Mouse (Mus musculus): Measurements from ENCODE around the gene Wwox.
A peak's percentile ranks its signal among the peaks of the same experiment; 100 is the strongest.

Wwox gene

DNA sequence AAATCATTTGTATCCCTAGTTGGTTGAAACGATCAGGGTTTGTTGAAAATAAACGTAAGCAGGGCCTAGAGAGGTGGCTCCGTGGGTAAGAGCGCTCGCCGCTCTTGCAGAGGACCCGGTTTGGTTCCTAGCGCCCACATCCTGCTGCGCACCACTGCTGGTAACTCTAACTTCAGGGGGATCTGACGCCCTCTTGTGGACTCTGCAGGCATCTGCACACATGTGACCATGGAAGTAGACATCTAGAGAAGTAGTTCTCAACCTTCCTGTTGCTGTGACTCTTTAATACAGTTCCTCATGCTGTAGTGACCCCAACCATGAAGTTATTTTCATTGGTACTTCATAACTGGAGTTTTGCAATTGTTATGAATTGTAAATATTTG is 29.7 kb downstream of the Wwox start:
- no peak for DNase-seq

DNA sequence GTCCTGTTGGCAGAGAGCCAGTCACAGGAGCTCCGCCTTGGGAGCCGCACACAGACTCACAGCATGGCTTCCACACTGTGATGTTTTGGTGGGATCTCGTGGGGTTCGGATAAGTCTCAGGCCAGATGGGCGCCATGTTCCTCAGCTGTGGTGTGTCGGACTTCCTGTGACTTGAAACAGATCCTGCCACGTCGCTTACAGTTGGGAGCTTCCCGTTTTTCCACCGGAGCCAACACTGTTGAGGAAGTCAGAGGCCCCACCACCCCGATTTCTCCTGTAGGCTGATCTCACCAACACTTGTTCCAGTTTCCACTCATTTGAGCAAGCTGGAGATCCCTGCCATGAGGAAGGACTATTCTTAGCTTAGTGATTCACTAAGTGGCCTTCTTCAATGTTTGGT is 34.1 kb downstream of the Wwox start:
- DNase-seq, result no peak

DNA sequence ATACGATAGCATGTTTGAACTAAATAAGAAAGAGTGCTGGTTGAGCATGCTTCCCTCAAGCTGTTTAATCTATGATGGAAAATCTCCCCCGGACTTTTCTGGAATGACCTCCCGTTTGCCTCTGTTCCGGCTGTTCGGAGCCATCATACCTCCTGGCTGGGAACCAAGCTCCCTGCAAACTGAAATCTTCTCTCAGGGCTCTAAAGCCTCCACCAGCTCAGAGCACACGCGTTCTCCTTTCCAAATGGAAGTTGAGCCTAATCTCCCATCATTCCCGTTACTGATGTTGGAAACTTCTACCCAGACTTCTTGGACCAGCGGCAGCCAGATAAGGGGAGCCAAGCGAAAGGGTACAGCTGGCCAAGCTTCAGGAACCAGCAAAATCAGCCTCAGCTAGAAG is 37.5 kb downstream of the Wwox start:
- no peak for DNase-seq

DNA sequence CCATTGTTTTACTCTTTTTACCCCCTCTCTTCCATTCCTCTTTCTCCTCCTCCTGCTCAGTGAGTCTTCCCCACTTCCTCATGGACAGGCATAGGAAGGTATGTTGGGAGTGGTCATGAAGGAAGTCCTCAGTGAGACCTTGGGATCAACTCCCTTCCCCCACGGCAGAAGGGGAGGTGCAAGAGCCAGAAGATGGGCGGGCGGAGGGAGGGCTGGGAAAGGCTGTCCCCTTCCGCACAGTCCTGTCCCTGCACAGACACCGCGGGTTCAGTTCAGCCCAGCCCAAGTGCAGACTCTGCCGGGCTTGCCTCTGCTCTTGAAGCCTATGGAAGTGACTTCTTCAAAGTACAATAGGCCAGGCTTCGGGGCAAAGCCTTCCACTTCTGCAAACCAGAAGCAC is 38.3 kb downstream of the Wwox start:
- DNase-seq, result no peak

DNA sequence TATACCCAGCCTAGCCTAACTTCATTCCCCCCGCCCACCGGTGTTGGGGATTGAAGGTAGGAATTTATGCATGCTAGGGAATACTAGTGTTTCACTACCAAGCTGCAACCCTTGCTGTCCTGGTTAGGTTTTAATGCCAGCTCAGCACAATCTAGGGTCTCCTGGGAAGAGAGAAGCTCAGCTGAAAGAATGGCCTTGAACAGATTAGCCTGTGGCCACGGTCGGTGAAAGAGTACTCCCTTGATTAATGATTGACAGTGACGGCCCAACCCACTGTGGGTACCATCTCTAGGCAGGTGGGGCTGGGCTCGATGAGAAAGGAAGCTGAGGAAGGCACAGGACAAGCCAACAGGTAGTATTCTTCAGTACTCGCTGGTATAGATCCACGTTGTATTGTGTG is 40.3 kb downstream of the Wwox start:
- no peak for DNase-seq

DNA sequence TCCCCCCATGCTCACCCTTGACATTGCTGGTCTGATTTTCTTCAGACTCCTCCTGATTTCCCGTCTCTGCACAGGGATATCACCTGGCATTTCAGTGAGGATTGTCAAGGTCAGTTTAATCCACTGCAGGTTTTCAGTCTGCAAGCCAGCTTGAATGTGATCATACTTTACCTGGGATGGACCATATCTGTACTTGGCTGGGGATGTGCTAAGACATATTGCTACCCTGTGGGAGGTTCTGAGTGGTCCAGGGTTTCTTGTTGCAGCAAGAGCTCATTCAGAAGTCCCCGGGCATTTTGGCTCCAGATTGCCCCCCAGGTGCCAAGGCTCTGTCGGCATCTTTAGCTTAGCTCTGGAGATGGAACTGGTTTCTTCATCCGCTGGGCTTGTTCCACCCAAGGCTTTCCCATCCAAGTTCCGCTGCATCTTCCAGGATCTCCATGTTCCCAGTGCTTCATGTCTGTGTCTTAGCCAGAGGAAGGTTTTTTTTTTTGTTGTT is 52.3 kb downstream of the Wwox start:
- no peak for DNase-seq

DNA sequence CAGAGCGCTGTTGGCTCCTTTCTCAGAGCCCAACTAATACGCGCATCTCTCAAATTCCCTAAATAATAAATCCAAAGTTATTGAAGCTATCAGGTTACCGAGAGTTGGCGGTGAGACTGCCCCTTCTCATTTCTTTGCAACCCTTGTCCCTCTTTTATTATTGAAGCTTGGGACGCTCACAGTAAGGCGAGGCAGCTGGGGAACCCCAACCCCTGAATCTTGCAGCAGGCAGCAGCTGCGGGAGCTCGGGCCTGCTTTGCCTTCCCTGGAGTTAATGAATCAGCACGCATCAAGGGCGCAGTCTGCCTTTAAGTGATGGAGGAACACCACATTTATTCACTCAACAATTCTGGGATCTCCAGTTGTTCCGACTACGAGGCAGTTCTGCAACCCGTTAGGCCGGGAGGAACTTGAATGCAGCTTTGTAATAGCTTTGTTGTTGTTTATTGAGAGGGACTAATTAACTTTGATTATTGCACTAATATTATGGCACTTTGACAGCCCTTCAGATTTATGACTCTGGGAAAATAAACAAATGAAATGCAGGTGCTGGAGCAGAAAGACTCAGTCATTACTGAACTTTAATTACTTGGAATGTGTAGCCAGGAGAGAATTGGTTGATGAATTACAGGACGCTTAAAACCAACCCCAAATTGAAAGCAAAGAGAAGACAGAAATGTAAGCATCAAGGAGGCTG is 60.1 kb downstream of the Wwox start:
- no peak for DNase-seq

DNA sequence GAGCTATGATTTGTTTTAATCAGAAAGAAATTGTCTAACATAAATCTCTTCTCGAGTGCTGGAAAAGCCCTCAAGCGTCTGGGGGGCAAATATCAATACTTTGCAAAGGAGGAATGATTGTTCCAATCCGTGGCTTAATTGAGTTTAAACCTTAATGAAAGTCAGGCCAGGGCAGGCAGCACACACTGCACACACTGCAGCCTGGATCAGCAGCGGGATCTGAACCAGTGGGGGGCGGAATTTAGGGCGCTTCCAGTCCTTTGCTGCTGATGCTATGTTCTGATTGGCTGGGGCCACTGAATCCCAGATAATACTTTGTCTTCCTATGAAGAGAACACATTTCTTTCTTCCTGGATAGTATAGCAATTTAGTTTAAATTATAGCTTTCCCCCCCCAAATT is 62.5 kb downstream of the Wwox start:
- no peak for DNase-seq

DNA sequence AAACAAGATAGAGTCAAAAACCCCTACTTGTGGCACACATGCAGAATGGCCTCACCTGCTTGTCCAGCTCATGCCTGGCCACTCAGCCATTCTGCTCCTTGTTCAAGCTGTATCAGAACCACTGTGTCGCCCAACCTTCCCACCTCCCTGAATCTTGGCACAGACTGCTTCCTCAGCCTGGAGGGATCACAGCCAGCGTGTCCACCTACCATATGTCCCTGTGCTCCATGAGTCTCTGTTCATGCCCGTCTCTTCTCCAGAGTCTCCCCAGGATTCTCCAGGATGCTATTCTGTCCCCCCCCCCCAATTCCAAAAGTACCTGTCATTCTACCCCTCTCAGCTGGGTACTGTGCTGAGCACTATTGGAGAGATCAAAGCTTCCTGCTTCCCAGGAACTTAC is 63.7 kb downstream of the Wwox start:
- no peak for DNase-seq

DNA sequence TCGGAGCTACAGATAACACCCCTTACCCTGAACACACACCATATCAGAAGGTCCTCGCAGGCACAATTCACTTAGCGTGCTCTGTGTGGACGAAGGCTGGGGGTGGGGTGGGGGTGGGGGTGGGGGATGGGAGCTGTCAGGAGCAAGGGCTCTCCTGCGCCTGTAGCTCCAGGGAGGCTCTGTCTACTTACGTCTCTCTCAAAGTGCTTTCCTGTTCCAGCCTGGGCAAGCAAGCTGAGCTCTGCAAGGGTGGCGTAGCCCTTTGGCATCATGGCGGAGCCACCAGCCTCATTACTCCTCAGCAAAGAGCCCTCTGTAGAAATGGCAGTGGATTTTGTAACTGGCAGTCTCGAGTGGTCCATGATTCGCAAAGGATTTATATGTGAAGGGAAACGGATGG is 65.4 kb downstream of the Wwox start:
- DNase-seq, result no peak

DNA sequence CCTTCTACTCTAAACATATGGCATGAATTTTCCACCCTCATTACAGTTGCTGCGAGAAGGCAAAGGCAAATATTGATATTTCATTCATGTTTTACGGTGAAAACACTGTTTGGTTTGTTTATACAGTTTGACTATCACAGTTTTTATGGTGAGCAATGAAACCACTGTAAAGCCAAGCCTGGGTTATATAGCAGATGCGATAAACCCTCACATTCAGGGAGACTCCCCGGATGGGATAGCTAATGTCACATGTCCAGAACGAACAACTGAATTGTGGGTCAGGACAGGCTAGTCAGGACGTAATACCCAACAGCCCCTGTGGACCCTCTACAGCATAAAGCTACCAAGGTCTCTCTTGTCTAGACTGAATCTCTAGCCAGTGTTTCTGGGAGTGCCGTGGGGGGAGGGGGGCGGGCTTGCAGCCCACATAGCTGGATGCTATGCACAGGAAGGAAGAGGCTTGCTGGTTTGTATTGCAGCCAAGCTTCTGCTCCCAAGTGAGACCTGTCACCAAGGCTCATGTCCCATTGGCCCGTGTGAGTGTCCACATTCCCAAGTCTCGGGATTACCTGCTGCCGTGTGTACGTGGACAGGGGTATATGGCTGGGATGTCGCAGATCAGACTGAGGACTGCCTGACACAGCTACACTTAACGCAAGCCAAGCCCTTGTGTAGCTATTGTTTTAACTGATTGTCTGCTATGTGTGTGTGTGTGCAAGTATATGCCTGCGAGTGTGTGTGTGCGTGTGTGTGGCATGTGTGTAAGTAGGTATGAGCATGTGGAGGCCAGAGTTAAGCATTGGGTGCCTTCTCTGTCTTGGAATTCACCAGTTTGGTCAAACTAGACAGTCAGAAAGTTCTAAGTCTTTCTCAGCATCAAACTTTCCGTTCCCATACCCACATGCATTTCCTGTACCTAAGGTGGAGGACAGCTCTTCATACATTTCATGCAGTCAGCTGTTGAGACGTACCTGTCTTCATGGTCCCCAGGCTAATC is 66.2 kb downstream of the Wwox start:
- no peak for DNase-seq

DNA sequence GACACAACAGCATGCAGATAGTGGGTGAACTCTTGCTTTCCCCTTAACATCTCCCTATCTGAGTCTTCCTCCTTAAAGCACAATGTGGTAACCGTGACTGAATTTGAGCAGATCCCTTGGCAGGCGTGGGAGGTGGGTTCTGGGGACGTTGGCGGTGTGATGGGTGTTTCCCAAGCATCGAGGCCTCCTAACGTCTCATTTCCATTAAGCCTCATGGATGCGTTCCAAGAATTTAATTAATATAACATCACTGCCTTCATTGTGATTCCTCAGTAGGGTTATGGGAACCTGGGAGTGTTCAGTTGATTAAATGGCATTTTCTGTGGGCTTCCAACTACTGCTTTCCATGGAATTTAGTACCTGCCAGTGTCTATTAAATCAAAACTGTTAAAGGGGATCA is 67.9 kb downstream of the Wwox start:
- no peak for DNase-seq

DNA sequence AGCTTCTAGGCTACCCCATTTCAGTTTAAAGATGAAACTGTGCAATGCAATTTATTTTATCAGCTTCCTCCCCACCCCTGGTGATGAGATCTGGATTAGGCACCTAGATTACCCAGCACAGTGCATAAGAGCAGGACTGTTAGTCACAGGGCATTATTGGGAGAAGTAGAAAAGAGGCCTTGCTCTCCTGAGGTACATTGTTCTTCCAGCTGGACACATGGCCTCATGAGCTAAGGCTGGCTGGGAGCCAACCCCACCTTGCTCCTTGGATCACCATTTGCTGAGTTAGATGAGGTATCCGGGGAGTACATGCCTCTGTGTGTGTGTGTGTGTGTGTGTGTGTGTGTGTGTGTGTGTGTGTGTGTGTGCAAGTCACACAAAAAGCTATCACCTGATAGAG is 70.8 kb downstream of the Wwox start:
- DNase-seq, result no peak

DNA sequence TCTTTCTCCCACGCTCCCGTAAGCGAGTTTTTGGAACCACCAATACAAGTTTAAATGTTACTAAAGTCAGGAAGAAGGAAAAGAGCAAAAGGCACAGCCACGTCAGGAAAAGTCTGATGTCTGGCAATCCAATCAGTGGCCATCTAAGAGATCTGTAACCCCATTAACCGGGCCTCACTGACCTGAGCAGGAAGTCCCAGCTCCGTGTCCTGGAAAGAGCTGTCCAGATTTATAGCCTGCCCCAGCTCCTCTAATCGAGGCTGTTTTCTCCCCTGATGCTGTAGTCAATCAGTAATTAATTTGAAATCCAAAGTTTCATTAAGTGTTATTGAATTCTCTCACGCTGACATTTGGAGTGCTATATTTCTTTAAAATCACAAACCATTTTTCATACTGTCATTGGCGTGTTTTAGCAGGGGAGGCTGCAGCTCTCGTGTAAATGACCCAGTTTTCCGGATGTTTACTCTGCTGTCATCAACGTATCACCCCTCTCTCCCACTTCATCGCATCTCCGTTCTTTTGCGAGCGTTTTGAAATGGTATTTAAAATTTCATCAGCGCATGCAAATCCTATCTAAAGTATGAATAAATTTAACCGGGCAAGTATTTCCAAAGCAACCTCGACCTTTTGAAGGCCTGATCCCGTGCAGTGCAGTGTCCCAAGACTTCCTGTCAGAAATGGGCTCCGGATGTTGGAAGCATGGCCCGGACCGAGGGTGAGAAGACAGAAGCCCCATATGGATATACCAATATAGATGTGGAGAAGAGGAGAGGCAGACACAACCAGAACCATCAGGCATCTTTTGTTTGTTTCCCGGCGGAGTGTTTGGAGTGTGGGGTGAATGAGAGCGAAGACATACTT is 72.8 kb downstream of the Wwox start:
- DNase-seq, result no peak

DNA sequence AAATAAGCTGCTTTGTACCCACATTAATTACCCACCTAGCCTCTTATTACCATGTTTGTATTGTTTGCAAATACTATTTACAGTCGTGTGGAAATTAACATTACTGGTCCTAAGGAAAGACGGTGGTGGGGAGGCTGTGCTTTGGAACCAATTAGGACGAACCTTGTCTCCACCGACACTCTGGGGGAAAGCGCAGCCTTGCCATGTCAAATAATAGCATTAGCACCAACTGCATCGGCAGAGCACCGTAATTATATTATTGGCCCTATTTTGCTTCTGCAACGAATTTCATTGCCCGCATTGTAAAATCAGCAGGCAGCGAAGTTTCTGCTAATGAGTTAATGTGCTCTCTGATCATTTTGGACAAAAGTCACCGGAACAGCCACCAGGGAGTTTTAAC is 75.2 kb downstream of the Wwox start:
- no peak for DNase-seq

DNA sequence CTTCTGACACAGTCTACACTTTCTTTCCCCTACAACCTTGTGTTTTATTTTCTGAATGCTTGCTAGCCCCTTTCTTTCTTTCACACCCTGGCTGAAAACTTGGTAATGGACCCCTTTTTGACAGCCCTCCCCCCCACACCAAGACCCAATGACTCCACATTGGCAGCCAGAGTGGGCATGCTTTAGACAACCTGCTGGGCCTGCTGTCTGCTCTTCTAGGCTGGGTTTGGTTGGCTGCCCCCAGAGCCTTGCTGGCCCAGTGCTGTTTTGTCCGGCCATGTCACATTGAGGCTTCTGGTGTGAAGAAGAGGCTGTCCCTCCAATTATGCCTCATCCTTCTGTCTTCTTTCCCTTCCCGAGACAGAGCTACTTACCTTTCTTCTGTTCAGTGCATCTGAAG is 83.6 kb downstream of the Wwox start:
- no peak for DNase-seq

DNA sequence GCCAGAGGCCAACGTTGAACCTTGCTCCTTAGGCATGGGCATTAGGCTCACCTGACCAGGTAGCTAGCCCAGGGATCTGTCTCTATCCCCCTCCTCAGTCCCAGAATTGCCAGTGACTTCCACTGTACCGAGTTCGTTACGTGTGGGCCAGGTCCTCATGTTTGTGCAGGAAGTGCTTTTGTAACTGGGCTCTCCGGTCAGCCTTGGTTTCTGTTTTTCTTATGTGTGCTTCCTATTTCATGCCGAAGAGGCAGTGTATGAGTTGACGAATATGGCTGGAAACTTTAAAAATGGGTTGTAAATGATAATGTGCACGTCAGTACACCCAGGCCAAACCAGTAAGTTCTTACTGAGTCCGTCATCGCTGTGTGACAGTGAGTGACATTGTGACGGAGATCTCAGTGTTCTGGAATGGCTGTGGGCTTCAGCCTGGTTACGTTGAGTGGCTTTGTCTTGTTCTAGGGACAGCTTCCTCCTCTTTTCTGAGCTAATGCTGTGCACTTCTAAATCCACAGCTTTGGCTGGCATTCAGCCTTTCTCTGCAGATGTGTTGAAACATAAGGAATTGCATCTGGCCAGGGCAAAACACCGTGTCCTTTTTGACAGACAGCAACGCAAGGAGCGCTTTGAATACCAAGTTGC is 87.3 kb downstream of the Wwox start:
- DNase-seq, result no peak

DNA sequence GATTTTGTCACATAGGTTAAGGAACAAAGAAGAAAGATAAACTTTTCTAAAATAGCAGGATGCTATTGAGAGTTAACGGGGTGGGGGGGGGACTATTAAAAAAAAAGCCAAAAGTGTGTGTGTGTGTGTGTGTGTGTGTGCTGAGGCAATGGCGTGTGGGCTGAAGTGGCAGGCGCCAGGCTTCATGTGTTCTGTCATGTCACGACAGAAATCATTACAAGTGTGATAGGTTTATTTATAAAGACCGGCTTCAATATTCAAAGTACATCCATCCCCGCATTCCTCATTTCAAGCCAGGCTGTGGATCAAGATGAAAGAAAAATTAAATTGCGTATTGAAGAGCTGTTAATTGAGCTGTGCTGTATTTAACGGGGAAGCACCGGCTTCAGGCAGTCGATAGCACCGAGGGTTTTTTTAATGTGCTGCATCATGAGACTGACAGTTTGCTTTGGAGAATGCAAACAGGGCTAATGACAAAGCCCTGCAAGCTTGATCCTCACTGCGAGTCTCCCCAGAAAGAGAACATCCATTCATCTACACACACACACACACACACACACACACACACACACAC is 88.3 kb downstream of the Wwox start:
- no peak for DNase-seq

DNA sequence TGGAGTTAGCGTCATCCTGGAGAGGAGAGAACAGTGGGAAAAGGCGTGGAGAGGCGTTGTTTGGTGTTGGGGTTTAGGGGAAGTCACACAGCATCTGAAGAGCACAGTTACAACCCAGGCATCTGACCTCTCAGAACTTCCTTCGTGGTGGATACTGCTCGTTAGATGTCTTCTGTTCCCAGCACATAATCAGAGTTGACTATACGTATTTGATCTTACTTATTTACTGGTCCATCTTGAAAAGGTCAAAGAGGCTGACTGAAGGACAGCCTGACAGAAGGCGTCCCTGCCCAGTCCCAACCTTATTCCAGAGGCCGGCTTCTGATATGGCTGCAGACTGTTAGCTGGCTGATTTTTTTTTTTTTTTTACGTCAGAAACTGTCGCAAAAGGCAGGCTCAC is 90.1 kb downstream of the Wwox start:
- no peak for DNase-seq

DNA sequence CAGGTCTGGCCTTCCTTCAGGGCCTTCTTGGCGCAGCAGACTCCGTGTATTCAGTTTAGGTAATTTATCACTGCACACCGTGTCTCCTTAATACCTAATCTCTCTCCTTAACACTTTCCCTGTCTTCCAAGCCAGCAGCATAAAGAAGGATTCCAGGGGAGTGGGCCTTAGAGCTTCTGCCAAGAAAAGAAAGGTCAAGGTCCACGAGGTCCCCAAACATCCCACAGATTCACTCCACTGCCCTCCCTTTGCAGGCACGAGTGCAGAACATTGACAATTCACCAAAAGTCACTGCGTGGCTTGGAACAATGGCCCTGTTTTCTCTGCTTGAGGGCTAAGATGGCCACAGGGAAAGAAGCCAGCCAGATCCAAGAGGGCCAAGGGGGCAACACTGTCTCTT is 96.7 kb downstream of the Wwox start:
- no peak for DNase-seq

DNA sequence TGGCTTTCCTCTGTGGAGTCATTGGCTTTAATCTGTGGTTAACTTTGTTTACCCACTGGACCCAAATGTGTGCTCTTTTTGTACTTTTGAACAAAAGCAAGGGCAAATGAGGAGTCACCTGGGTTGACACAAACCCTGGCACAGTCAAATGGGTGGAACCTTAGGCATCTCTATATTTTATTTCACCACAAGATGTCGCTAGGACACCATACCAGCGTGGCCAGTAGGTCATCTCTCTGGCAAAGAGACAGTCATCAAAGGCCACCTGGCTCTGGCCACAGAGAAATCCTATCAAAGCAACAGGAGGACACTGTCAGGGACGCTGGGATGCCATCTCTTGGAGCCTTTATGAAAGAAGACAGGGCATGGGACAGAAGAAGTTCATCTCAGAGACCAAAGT is 101.7 kb downstream of the Wwox start:
- peak in 1 of 2 experiments; percentile 39 for DNase-seq

DNA sequence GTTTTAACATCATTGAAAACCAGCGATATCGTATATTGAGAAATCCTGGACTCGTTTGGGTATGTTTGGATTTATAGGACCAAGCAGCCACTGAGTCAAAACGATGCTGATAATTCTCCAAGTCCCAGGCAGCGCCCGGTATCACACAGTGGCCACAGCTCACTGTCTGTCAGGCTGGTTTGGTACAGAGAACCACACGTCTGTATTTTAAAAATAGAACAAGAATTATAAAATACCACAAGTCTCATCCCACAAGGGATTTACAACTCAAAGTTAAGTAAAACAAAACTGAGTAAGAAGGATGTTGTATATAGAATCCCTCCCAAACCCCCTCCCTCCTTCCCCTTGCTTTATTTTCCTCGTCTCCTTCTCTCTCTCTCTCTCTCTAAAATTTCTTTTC is 108.9 kb downstream of the Wwox start:
- DNase-seq, result no peak
